Mouse (Mus musculus): ENCODE data around the gene Col11a2. TPM values are rescaled to one million over a fixed set of nuclear protein-coding genes. Genes with fewer than 3 reads are reported as not detected.
A peak's percentile ranks its signal among the peaks of the same experiment; 100 is the strongest.

Col11a2 gene
- polyA plus RNA-seq, 1 experiment from 2014 or later, result 64.3 TPM

GRCm38 (mm10) chr17:34107109-34107867 is 68.1 kb downstream of the Col11a2 start:
- H3K9me3 ChIP-seq (replicated peaks), result no peaks in the 10 kb centered on the region
- 79% methylated on average over 7 of the region's 7 CpGs for WGBS
- H3K27ac ChIP-seq (replicated peaks), result no peak overlapping the region
- H3K27me3 ChIP-seq, result no peaks in the 10 kb centered on the region
- no peak overlapping the region for H3K9ac ChIP-seq
- H3K36me3 ChIP-seq, result peaks cover 32% of the 10 kb centered on the region
- H3K4me3 ChIP-seq (replicated peaks), result no peak overlapping the region
- H3K4me2 ChIP-seq (replicated peaks), result no peak overlapping the region
- H3K4me1 ChIP-seq, result 0 out of 2 replicates have a peak, but pooled peaks cover 5% of the 10 kb centered on the region
- ATAC-seq (ENCODE audit: insufficient number of reproducible peaks, low FRiP score, low TSS enrichment, low read depth), result no peak

GRCm38 (mm10) chr17:34108460-34108859 is 69.2 kb downstream of the Col11a2 start:
- Histone ChIP-seq H3K9ac (no peak overlapping the region), H3K27ac (replicated peaks) (no peak overlapping the region), H3K27me3 (no peaks in the 10 kb centered on the region), H3K4me1 (0 out of 2 replicates have a peak, but pooled peaks cover 12% of the 10 kb centered on the region), H3K4me2 (replicated peaks) (no peak overlapping the region), H3K4me3 (replicated peaks) (no peak overlapping the region), H3K9me3 (replicated peaks) (no peaks in the 10 kb centered on the region), H3K36me3 (peaks cover 44% of the 10 kb centered on the region)
- ATAC-seq (ENCODE audit: insufficient number of reproducible peaks, low FRiP score, low TSS enrichment, low read depth), result no peak
- WGBS, result 72% methylated on average over 5 of the region's 6 CpGs

GRCm38 (mm10) chr17:34109038-34109805 is 70.0 kb downstream of the Col11a2 start:
- Histone ChIP-seq H3K27me3 (no peaks in the 10 kb centered on the region), H3K9ac (no peak overlapping the region), H3K9me3 (replicated peaks) (no peaks in the 10 kb centered on the region), H3K4me3 (replicated peaks) (no peak overlapping the region), H3K36me3 (peaks cover 52% of the 10 kb centered on the region), H3K4me2 (replicated peaks) (no peak overlapping the region), H3K27ac (replicated peaks) (no peak overlapping the region), H3K4me1 (0 out of 2 replicates have a peak, but pooled peaks cover 12% of the 10 kb centered on the region)
- WGBS, result 72% methylated on average over 14 of the region's 14 CpGs
- ATAC-seq (ENCODE audit: insufficient number of reproducible peaks, low FRiP score, low TSS enrichment, low read depth), result no peak

GRCm38 (mm10) chr17:34109806-34110195 is 70.6 kb downstream of the Col11a2 start:
- no peak overlapping the region for H3K4me2 ChIP-seq (replicated peaks)
- no peak for ATAC-seq (ENCODE audit: insufficient number of reproducible peaks, low FRiP score, low TSS enrichment, low read depth)
- H3K36me3 ChIP-seq, result peaks cover 58% of the 10 kb centered on the region

GRCm38 (mm10) chr17:34110309-34110708 is 71.1 kb downstream of the Col11a2 start:
- H3K4me3 ChIP-seq (replicated peaks), result no peak overlapping the region
- H3K9ac ChIP-seq, result no peak overlapping the region
- WGBS, result 61% methylated on average over 8 of the region's 8 CpGs
- H3K36me3 ChIP-seq, result peaks cover 63% of the 10 kb centered on the region
- no peaks in the 10 kb centered on the region for H3K9me3 ChIP-seq (replicated peaks)
- no peak overlapping the region for H3K4me2 ChIP-seq (replicated peaks)
- H3K27ac ChIP-seq (replicated peaks), result 0 out of 2 replicates have a peak overlapping the region, but pooled peaks have one; percentile 39
- ATAC-seq (ENCODE audit: insufficient number of reproducible peaks, low FRiP score, low TSS enrichment, low read depth), result no peak
- H3K4me1 ChIP-seq, result 0 out of 2 replicates have a peak, but pooled peaks cover 14% of the 10 kb centered on the region
- H3K27me3 ChIP-seq, result no peaks in the 10 kb centered on the region

More at GRCm38 (mm10) chr17:34109806-34110195, 70.6 kb downstream of the Col11a2 start:
- H3K4me3 ChIP-seq (replicated peaks), result no peak overlapping the region
- no peaks in the 10 kb centered on the region for H3K27me3 ChIP-seq
- 0 out of 2 replicates have a peak, but pooled peaks cover 12% of the 10 kb centered on the region for H3K4me1 ChIP-seq
- no peak overlapping the region for H3K27ac ChIP-seq (replicated peaks)
- no peaks in the 10 kb centered on the region for H3K9me3 ChIP-seq (replicated peaks)
- H3K9ac ChIP-seq, result no peak overlapping the region
- 46% methylated on average over 3 of the region's 3 CpGs for WGBS

GRCm38 (mm10) chr17:34114114-34114513 is 74.9 kb downstream of the Col11a2 start:
- H3K4me2 ChIP-seq (replicated peaks), result no peak overlapping the region
- 86% methylated on average over 7 of the region's 7 CpGs for WGBS
- H3K27ac ChIP-seq (replicated peaks), result no peak overlapping the region
- no peak for ATAC-seq (ENCODE audit: insufficient number of reproducible peaks, low FRiP score, low TSS enrichment, low read depth)
- no peaks in the 10 kb centered on the region for H3K9me3 ChIP-seq (replicated peaks)
- no peaks in the 10 kb centered on the region for H3K27me3 ChIP-seq
- H3K36me3 ChIP-seq, result peaks cover 93% of the 10 kb centered on the region
- no peak overlapping the region for H3K9ac ChIP-seq
- 0 out of 2 replicates have a peak overlapping the region, but pooled peaks have one; percentile 1 for H3K4me3 ChIP-seq (replicated peaks)
- peaks cover 32% of the 10 kb centered on the region for H3K4me1 ChIP-seq

MicroRNA genes within 50 kb of the gene (microRNA counts, 519-probe panel; counts per million panel counts)
- 1,314 counts per million, percentile 7 among the panel's probes with 10 or more counts for microRNA mmu-miR-219

Small RNAs within 50 kb of the gene (microRNA-seq; reads per million reads assigned to microRNA genes)
- gene Mir219a-1 (ENCODE audit: borderline number of aligned reads), result 0.86 reads per million
- gene Mir219c (ENCODE audit: borderline number of aligned reads), result not detected

Other genes starting within 250 kb of the Col11a2 start
- gene Kank3, start 228.9 kb upstream of the Col11a2 start, polyA plus RNA-seq (2015; fragmentation: Nextera tagmentation; extraction: Ambion mirVana), result 45.3 and 45.8 TPM in 2 replicates
- 998 and 1,000 TPM in 2 replicates for gene Rps28, start 214.9 kb upstream of the Col11a2 start, polyA plus RNA-seq (2015; fragmentation: Nextera tagmentation; extraction: Ambion mirVana)
- gene Ndufa7, start 214.9 kb upstream of the Col11a2 start, polyA plus RNA-seq (2015; fragmentation: Nextera tagmentation; extraction: Ambion mirVana), result 432 and 453 TPM in 2 replicates
- gene Cd320, start 196.3 kb upstream of the Col11a2 start, polyA plus RNA-seq (2015; fragmentation: Nextera tagmentation; extraction: Ambion mirVana), result 57.3 and 59.6 TPM in 2 replicates
- gene Gm7029, start 165.6 kb upstream of the Col11a2 start, polyA plus RNA-seq (2015; fragmentation: Nextera tagmentation; extraction: Ambion mirVana), result not detected in 2 replicates
- gene Kifc1, start 148.8 kb upstream of the Col11a2 start, polyA plus RNA-seq (2015; fragmentation: Nextera tagmentation; extraction: Ambion mirVana), result 6.7 and 6.8 TPM in 2 replicates
- gene Platr17, start 134.3 kb upstream of the Col11a2 start, polyA plus RNA-seq (2015; fragmentation: Nextera tagmentation; extraction: Ambion mirVana), result 0.55 and 0.58 TPM in 2 replicates
- 48.5 and 51.7 TPM in 2 replicates for gene Daxx, start 130.0 kb upstream of the Col11a2 start, polyA plus RNA-seq (2015; fragmentation: Nextera tagmentation; extraction: Ambion mirVana)
- gene Tapbp, start 123.5 kb upstream of the Col11a2 start, polyA plus RNA-seq (2015; fragmentation: Nextera tagmentation; extraction: Ambion mirVana), result 40.2 and 49.3 TPM in 2 replicates
- 15.8 and 17.8 TPM in 2 replicates for gene Zbtb22, start 123.5 kb upstream of the Col11a2 start, polyA plus RNA-seq (2015; fragmentation: Nextera tagmentation; extraction: Ambion mirVana)
- gene Rgl2, start 109.9 kb upstream of the Col11a2 start, polyA plus RNA-seq (2015; fragmentation: Nextera tagmentation; extraction: Ambion mirVana), result 57.1 and 64.4 TPM in 2 replicates
- 145 and 163 TPM in 2 replicates for gene Pfdn6, start 99.1 kb upstream of the Col11a2 start, polyA plus RNA-seq (2015; fragmentation: Nextera tagmentation; extraction: Ambion mirVana)
- gene Wdr46, start 98.8 kb upstream of the Col11a2 start, polyA plus RNA-seq (2015; fragmentation: Nextera tagmentation; extraction: Ambion mirVana), result 36.2 and 36.5 TPM in 2 replicates
- gene B3galt4, start 87.9 kb upstream of the Col11a2 start, polyA plus RNA-seq (2015; fragmentation: Nextera tagmentation; extraction: Ambion mirVana), result 6.0 and 8.5 TPM in 2 replicates
- 48.9 and 57.2 TPM in 2 replicates for gene Vps52, start 83.6 kb upstream of the Col11a2 start, polyA plus RNA-seq (2015; fragmentation: Nextera tagmentation; extraction: Ambion mirVana)
- 1,731 and 1,878 TPM in 2 replicates for gene Rps18, start 83.4 kb upstream of the Col11a2 start, polyA plus RNA-seq (2015; fragmentation: Nextera tagmentation; extraction: Ambion mirVana)
- 29.0 and 31.1 TPM in 2 replicates for gene H2-K1, start 39.1 kb upstream of the Col11a2 start, polyA plus RNA-seq (2015; fragmentation: Nextera tagmentation; extraction: Ambion mirVana)
- 26.0 and 26.9 TPM in 2 replicates for gene Ring1, start 14.8 kb upstream of the Col11a2 start, polyA plus RNA-seq (2015; fragmentation: Nextera tagmentation; extraction: Ambion mirVana)
- 54.1 and 57.4 TPM in 2 replicates for gene H2-Ke6, start 11.4 kb upstream of the Col11a2 start, polyA plus RNA-seq (2015; fragmentation: Nextera tagmentation; extraction: Ambion mirVana)
- gene Slc39a7, start 7.8 kb upstream of the Col11a2 start, polyA plus RNA-seq (2015; fragmentation: Nextera tagmentation; extraction: Ambion mirVana), result 229 and 234 TPM in 2 replicates
- gene Rxrb, start 7.6 kb upstream of the Col11a2 start, polyA plus RNA-seq (2015; fragmentation: Nextera tagmentation; extraction: Ambion mirVana), result 53.0 and 54.6 TPM in 2 replicates
- gene H2-Oa, start 52.9 kb downstream of the Col11a2 start, polyA plus RNA-seq (2015; fragmentation: Nextera tagmentation; extraction: Ambion mirVana), result 0.54 and 0.89 TPM in 2 replicates
- gene H2-DMa, start 80.1 kb downstream of the Col11a2 start, polyA plus RNA-seq (2015; fragmentation: Nextera tagmentation; extraction: Ambion mirVana), result 14.0 and 15.3 TPM in 2 replicates
- gene Brd2, start 83.2 kb downstream of the Col11a2 start, polyA plus RNA-seq (2015; fragmentation: Nextera tagmentation; extraction: Ambion mirVana), result 118 and 122 TPM in 2 replicates
- gene H2-DMb2, start 103.9 kb downstream of the Col11a2 start, polyA plus RNA-seq (2015; fragmentation: Nextera tagmentation; extraction: Ambion mirVana), result 0.61 and 0.93 TPM in 2 replicates
- gene H2-DMb1, start 113.6 kb downstream of the Col11a2 start, polyA plus RNA-seq (2015; fragmentation: Nextera tagmentation; extraction: Ambion mirVana), result 3.2 and 3.8 TPM in 2 replicates
- gene Tap1, start 148.1 kb downstream of the Col11a2 start, polyA plus RNA-seq (2015; fragmentation: Nextera tagmentation; extraction: Ambion mirVana), result 10.7 and 11.9 TPM in 2 replicates
- gene Psmb9, start 148.3 kb downstream of the Col11a2 start, polyA plus RNA-seq (2015; fragmentation: Nextera tagmentation; extraction: Ambion mirVana), result 3.3 and 4.4 TPM in 2 replicates
- 10.0 and 11.2 TPM in 2 replicates for gene Psmb8, start 158.3 kb downstream of the Col11a2 start, polyA plus RNA-seq (2015; fragmentation: Nextera tagmentation; extraction: Ambion mirVana)
- 6.4 and 7.5 TPM in 2 replicates for gene Tap2, start 164.1 kb downstream of the Col11a2 start, polyA plus RNA-seq (2015; fragmentation: Nextera tagmentation; extraction: Ambion mirVana)
- gene H2-Ob, start 199.5 kb downstream of the Col11a2 start, polyA plus RNA-seq (2015; fragmentation: Nextera tagmentation; extraction: Ambion mirVana), result 0.17 and 0.43 TPM in 2 replicates
- gene H2-Ab1, start 218.3 kb downstream of the Col11a2 start, polyA plus RNA-seq (2015; fragmentation: Nextera tagmentation; extraction: Ambion mirVana), result 10.8 and 11.7 TPM in 2 replicates
- gene H2-Aa, start 248.4 kb downstream of the Col11a2 start, polyA plus RNA-seq (2015; fragmentation: Nextera tagmentation; extraction: Ambion mirVana), result 2.7 and 4.6 TPM in 2 replicates